Mouse (Mus musculus) skeletal muscle tissue, adult 2 months (tissue): ENCODE data around the gene Klhdc4.

Source experiments
- DNase-seq: peaks from one replicate; pipeline ENCODE4 v3.0.0-alpha.2; 2012; ENCODE audit warnings: low read depth, low spot score

The Klhdc4 gene

GRCm38 (mm10) chr8:121829048-121829776, at the start of gene Klhdc4:
Gene Klhdc4 (minus strand): TSS chr8:121829569.
- DNase-seq = peak; percentile 79

GRCm38 (mm10) chr8:121877828-121878480, 48.6 kb upstream of the Klhdc4 start:
- DNase-seq = no peak

- DNase-seq = no peak
Measured at GRCm38 (mm10) chr8:121877212-121877611, 47.8 kb upstream of the Klhdc4 start.

- no peak for DNase-seq
Measured at GRCm38 (mm10) chr8:121875517-121875916, 46.1 kb upstream of the Klhdc4 start.

GRCm38 (mm10) chr8:121875045-121875444, 45.7 kb upstream of the Klhdc4 start:
- no peak for DNase-seq

- peak; percentile 56 for DNase-seq
Measured at GRCm38 (mm10) chr8:121874031-121874430, 44.7 kb upstream of the Klhdc4 start.

GRCm38 (mm10) chr8:121871833-121872440, 42.6 kb upstream of the Klhdc4 start:
- no peak for DNase-seq

GRCm38 (mm10) chr8:121870190-121870589, 40.8 kb upstream of the Klhdc4 start:
- DNase-seq = no peak

GRCm38 (mm10) chr8:121868896-121869295, 39.5 kb upstream of the Klhdc4 start:
- no peak for DNase-seq

- DNase-seq = no peak
Measured at GRCm38 (mm10) chr8:121868196-121868595, 38.8 kb upstream of the Klhdc4 start.

GRCm38 (mm10) chr8:121865356-121865755, 36.0 kb upstream of the Klhdc4 start:
- no peak for DNase-seq

GRCm38 (mm10) chr8:121861806-121862548, 32.6 kb upstream of the Klhdc4 start:
- DNase-seq = peak; percentile 42

- DNase-seq = no peak
Measured at GRCm38 (mm10) chr8:121861276-121861675, 31.9 kb upstream of the Klhdc4 start.

- no peak for DNase-seq
Measured at GRCm38 (mm10) chr8:121857747-121858146, 28.4 kb upstream of the Klhdc4 start.

GRCm38 (mm10) chr8:121857331-121857730, 28.0 kb upstream of the Klhdc4 start:
- DNase-seq = peak; percentile 85

GRCm38 (mm10) chr8:121856071-121856746, 26.8 kb upstream of the Klhdc4 start:
- no peak for DNase-seq

GRCm38 (mm10) chr8:121853586-121853985, 24.2 kb upstream of the Klhdc4 start:
- DNase-seq = no peak

GRCm38 (mm10) chr8:121852464-121852863, 23.1 kb upstream of the Klhdc4 start:
- no peak for DNase-seq

- DNase-seq = no peak
Measured at GRCm38 (mm10) chr8:121851716-121852115, 22.3 kb upstream of the Klhdc4 start.

GRCm38 (mm10) chr8:121850821-121851470, 21.6 kb upstream of the Klhdc4 start:
- peak; percentile 96 for DNase-seq

- no peak for DNase-seq
Measured at GRCm38 (mm10) chr8:121850436-121850820, 21.1 kb upstream of the Klhdc4 start.
